Mouse (Mus musculus) retina, postnatal 7 days (tissue): Measurements from ENCODE around the gene Ttll7.

Experiments
- DNase-seq: peaks from one replicate; pipeline ENCODE4 v3.0.0-alpha.2; 2012; ENCODE audit warnings: low read depth, low spot score

Gene Ttll7

GRCm38 (mm10) chr3:146913107-146913506 lies 60.9 kb downstream of the Ttll7 start:
- no peak for DNase-seq

DNA sequence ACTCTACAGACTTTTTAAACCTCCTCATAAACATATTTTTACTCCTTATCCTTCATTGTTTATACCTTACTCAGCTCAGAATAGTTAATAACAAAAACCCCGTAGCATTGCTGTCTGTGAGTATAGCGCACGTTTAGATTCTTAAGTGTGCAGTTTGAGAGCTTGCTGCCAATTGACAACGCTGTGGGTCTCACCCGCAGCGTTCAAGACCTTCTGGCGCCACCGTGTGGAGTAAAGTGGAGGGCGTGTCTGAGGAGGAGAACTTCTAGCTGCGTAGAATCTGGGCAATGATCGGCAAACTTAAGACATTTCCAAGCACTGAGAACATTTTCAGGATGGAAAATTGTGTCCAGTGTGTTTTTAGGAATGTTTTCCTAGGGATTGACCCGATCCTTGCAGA lies 62.6 kb downstream of the Ttll7 start:
- peak; percentile 69 for DNase-seq

GRCm38 (mm10) chr3:146917891-146918290 lies 65.7 kb downstream of the Ttll7 start:
- DNase-seq, result no peak

DNA sequence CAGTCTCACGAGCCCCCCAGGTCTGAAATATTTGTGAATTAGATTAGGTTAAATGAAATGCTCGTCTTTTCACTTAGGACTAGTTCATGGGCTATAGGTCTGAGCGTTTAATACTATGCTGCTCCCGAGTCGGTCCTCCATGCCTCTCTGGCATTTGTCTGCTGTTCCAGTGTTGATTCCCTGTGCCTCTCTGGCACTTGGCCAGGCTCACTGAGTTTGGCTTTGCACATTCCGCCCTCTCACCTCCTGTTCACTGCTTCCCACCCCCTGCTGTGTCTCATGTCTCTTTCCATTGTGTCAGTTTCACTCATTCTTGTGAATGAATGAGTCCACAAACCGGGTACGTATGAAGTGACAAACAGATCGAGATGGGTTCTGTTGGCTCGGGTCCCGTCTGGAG lies 66.2 kb downstream of the Ttll7 start:
- DNase-seq, result no peak

DNA sequence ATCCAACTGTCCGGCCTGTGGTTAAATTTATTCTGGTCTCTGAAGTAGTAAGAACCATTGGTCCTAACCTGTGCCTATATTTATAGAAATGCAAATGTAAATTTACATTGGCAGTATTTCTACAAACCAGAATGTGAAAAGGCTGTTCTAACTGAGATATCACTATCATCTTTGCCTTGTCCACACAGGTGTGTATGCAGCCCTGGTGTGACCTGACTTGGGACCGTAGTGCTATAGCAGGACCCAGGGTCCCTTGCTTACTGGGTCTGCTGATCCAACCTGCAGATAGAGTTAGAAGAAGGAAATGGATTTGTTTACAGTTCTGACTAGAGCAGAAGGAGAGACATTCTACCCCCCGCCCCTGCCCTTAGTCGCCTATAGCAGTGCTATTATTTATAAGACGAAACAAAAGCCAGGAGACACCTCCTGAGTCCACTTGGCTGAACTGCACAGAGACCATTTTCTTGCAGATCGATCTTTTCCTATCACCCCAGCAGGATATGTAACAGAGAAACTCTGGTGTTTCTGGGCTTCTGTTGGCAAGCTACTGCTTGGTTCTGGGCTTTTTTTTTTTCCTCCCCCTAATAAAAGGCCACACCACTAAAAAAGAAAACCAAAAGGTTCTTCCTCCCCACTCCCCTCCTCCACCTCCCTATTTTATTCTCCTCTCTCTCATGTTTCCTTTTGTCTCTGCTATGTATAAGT lies 75.3 kb downstream of the Ttll7 start:
- no peak for DNase-seq

GRCm38 (mm10) chr3:146928141-146928540 lies 76.0 kb downstream of the Ttll7 start:
- no peak for DNase-seq

- no peak for DNase-seq
Measured at GRCm38 (mm10) chr3:146929011-146929410, 76.8 kb downstream of the Ttll7 start.

GRCm38 (mm10) chr3:146931190-146931589 lies 79.0 kb downstream of the Ttll7 start:
- DNase-seq, result no peak

DNA sequence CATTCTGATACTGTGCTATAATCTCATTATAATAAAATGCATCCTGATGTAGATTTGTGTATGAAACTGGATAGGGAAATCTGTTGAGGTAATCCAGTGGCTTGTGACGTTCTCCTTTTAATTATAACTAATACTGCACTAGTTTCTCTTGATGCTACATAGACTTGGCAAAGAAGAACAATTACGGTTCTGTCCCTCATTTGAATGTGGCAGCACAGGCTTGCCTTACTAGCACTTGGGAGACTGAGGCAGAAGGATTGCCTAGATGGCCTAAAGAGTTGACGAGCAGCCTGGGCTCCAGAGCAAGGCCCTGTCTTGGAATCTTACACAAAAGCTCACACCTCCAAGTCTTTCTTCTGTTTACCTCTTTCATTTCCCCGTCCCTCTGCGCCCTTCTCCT lies 80.3 kb downstream of the Ttll7 start:
- no peak for DNase-seq

DNA sequence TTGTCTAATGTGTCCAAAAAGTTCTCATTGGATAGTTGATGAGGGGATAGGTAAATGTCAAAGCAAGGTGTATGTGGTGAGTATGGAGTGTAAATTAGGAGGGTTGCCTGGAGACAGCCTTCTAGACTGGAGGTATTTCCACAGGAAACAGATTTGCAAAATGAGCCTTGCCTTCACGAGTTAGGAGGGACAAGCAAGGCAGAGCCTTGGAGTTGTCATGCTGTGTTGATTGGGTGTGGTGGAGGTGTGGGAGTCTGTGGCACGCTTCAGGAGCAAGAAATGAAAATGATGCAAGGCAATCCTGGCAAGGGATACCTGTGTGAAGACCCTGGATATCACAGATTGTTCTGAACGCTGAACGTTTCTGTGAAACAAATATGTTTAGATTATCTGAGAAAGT lies 84.7 kb downstream of the Ttll7 start:
- DNase-seq, result no peak

DNA sequence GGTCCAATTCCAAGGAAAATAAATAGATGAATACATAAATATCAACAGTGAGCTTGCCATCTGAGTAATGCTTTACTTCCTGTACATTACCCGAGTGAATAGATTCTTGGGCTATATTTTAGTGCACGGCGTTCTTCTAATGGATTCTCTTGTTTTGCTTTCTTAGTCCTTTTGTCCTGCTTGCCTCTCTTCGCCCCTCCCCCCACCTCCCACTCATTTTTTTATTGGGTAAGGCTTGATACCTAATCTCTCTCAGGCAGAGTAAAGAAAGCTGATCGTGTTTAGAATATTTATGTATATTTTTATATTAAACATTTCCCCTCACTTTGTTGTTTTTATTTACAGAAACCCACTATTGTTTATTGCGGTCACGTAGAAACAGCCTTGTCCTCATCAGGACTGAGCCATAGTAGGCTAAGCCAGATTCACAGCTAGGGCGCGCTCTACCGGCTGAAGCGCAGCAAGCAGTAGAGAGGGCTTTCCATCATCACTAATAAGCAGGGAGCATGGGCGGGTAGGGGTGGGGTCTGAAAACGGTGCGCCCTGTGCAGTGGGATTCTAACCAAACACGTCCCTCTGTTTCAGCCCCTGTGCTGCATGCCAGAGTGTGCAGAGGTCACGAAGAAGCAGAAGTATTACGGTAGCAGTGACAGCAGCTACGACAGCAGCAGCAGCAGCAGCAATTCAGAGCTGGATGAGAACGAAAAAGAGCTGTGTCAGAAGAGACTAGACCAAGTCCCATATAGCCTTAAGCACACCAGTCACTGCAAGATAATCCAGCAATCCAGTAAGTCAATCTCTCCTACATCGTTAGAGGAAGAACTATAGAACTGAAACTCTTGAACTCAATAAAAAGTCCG lies 87.5 kb downstream of the Ttll7 start:
- DNase-seq, result peak; percentile 19

DNA sequence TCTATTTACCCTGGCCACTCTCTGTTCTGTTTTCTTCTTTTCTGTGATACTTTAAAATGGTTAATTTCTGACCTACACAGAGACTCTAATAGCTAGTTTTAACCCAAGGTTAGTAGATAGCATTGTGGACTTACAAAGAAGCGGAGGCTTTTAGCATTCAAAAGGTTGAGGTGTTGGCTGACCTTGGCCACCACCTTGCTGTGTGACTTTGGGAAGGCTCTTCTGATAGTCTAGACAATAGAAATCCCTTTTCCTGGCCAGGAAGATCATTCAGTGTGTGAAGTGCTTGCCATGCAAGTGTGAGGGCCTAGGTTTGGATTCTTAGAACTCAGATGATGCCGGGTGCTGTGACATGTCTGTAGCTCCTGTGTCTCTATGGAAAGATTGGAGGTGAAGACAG lies 90.9 kb downstream of the Ttll7 start:
- no peak for DNase-seq

- DNase-seq, result no peak
Measured at GRCm38 (mm10) chr3:146945342-146945741, 93.2 kb downstream of the Ttll7 start.

DNA sequence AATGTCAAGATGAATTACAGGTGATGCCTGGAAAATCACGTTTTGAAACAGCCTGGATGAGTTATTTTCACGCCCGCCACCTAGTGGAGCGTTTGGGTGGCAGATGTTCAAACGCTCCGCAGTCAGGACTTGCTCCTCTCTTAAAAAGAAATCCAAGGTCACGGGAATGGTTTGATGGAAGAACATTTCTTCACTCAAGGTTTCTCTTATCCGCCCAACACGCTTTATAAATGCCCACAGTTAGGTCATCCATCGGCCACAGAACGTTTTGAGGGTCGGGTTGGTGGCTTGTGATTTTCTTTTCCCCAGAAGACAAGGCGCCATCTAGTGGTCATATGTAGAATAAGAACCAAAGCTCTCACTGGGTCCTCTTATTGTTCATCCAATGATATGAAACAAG lies 93.7 kb downstream of the Ttll7 start:
- peak; percentile 69 for DNase-seq

- no peak for DNase-seq
Measured at GRCm38 (mm10) chr3:146946641-146947040, 94.5 kb downstream of the Ttll7 start.

DNA sequence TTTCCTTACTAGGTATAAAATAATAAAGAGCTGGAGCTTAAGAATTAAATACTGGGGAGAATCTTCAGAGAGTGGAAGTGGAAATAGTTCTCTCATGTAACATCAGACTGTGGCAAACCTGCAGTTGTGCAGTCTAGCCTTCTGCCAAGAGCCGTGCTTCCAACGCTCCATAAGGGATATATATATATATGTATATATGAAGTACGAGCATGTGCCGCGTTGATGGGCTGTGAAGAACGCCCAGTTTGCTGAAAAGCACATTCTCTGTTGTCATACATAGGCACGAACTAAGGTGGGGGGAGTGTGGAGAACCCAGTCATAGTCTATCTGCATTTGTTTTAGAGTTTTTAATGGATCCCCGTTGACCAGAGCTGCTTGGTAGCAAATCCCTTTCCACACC lies 104.6 kb downstream of the Ttll7 start:
- no peak for DNase-seq

GRCm38 (mm10) chr3:146962838-146963237 lies 110.7 kb downstream of the Ttll7 start:
- DNase-seq, result no peak

DNA sequence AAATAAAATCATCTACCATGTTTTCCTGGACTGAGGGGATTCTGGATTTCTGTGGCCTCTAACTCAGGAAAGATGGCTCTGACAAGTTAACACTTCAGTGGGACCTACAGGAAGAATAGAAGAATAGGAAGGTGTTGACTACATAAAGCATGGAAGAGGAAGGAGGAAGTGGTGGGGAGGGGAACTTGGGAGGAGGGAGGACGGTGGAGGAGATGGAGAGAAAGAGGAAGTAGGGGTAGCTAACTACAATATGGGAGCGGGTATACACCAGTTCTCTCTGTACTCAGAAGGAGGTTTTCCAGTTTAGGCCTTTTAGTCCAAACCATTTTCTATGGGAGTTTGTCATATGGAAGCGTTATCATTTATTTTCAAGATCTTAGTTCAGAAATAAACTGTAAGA lies 112.2 kb downstream of the Ttll7 start:
- DNase-seq, result no peak

GRCm38 (mm10) chr3:146967242-146967641 lies 115.1 kb downstream of the Ttll7 start:
- no peak for DNase-seq

DNA sequence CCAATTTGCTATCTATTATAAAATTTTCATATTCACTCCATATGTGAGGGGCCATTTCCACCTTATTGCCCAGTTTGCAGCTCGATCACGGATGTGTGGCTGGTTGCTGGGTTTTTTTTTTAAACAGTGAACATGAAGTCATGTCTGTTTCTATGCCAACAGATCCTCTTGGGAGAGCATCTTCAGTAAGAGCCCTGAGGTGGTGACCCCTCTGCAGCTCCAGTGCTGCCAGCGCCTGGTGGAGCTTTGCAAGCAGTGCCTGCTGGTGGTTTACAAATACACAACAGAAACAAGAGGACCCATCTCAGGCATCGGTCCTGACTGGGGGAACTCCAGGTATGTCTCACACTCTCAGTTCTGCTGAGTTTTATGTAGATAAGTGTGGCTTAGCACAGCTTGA lies 115.7 kb downstream of the Ttll7 start:
- no peak for DNase-seq

DNA sequence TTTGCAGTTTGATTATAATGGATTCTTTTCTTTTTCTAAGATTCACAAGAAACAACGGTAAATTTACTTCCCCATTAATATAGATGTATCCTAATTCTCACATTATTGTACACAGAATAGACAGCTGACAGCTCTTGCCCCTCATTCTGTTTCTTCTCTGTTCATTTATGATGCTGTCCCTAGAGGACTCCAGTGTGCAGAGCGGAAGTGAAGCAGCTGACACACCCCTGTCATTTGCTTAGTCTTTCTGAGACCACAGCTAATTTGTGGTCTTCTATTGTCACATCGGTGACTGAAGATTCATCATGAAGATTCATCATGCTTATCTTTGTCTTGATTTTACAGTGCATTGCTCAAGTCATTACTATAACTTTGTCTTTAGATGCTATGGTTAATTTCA lies 126.1 kb downstream of the Ttll7 start:
- DNase-seq, result no peak

DNA sequence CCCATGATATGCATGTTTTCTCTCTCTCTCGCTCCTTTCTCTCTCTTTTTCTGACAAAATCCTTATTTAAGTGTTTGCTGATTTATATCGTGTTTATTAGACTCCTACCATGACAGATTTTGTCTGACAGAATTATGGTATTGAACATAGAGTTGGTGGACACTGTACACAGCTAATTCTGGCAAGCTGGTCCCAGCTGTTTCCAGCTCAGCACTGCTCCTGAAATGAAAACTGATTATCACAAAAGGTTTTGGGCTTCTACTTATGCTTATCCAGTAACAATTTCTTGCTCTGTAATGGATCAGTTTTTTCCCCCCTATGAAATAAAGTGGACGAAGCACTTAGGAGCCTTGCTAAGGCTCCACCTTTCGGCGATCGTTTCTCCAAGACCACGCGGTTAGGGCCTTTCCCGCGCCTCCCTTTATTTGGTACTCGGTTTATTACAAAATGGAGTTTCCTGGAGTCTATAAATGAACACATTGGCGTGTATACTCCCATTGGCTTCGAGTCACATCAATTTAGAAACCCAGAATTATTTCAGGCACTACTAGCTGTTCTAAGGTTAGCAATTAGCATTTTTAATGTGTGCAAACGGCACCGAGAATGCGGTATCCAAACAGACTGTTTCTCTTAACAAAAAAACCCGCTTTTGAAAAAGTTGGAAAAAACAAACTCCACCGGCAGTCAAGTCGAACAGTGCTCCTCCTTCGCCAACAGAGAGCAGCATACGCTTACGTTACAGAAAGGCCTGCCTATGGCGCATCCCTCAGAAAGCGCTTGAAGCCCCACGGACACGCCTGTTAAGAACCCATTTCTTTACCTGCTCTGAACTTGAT lies 141.9 kb downstream of the Ttll7 start:
- DNase-seq, result peak; percentile 51
